Mouse (Mus musculus): ENCODE measurements around the gene Aco1.

The Aco1 gene

DNA sequence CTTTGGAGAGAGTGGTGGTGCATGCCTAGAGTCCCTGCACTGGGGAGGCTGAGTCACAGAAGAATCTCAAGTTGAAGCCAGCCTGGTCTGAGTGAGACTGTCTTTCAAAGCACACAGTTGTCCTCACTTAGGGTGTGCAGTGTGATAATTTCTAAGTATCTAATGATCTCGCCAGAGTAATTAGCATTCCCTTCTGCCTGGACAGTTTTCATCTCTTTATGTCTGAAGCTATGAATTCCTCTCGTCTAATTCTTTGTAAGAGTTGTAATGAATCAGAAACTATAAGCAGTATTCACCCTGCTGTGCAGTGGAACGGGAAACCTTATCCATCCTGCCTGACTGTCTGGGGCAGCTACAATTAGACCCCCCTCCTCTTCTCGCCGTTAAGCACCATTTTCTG lies 64.8 kb downstream of the Aco1 start:
- DNase-seq (ENCODE audit: low spot score in 2 of 2) = no peak

DNA sequence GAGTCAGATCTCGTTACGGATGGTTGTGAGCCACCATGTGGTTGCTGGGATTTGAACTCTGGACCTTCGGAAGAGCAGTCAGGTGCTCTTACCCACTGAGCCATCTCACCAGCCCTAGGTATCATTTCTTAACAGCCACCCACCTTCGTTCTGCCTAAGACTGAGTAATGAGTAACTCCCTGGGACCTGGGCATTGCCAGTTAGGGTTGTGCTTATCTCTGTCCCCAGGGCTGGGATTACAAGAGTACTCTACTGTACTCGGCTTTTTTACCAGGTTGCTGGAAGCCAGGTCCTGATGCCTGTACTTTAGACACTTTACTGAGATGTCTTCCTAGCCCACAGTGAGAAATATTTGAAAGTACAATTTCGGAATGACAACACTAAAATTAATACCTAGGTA lies 69.3 kb downstream of the Aco1 start:
- DNase-seq (ENCODE audit: low spot score in 2 of 2) = no peak

DNA sequence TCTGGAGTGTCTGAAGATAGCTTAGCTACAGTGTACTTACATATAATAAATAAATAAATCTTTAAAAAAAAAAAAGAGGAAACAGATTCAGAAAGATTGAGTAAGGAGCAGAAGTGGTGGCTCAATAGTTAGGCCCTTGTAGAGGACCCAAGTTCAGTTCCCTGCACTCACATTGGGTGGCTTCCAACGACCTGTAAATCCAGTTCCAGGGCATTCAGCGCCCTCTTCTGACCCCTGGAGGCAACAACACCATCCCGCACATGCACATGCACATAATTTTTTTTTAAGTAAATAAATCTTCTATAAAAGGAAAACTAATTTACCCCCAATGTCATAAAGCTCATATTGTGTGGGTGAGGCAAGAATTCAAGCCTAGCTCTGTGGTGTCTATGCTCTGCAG lies 75.0 kb downstream of the Aco1 start:
- no peak for DNase-seq (ENCODE audit: low spot score in 2 of 2)

DNA sequence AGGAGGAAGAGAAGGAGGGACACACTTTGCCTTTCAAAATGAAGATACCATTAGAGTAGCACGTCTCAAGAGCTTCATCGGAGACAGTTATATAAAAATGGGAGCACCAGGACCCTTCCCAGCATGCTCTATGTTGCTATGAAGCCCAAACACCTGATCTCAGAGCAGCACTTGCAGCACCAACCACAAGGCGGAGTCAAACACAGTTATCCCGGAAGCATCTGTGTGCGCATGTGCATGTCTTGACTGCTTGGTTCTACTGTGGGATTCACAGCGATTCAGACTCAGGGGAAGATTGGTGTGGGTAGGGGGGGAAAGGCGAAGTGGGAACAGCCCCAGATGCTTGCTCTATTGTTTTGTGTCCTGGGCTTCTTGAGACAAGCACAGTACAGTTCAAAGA lies 75.5 kb downstream of the Aco1 start:
- DNase-seq (ENCODE audit: low spot score in 2 of 2) = no peak

DNA sequence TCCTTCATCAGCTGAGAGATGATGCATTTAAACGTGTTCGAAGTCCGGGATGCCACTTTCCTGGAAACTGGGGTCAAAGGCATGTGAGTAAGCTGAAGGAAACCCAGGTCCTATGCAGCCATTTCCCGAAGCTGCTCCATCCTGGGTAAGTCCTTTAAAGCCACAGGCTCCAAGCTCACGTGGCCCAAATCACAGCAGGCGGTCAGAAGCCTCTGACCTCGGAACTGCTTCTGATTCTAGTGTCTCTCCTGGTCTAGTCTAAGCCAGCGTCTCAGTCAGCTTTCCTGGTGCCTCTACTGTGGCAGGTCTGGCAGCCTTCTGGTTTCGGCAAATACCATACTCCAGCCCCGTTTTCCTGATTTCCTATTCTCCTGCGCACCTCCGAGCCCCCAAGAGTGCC lies 77.6 kb downstream of the Aco1 start:
- no peak for DNase-seq (ENCODE audit: low spot score in 2 of 2)

DNA sequence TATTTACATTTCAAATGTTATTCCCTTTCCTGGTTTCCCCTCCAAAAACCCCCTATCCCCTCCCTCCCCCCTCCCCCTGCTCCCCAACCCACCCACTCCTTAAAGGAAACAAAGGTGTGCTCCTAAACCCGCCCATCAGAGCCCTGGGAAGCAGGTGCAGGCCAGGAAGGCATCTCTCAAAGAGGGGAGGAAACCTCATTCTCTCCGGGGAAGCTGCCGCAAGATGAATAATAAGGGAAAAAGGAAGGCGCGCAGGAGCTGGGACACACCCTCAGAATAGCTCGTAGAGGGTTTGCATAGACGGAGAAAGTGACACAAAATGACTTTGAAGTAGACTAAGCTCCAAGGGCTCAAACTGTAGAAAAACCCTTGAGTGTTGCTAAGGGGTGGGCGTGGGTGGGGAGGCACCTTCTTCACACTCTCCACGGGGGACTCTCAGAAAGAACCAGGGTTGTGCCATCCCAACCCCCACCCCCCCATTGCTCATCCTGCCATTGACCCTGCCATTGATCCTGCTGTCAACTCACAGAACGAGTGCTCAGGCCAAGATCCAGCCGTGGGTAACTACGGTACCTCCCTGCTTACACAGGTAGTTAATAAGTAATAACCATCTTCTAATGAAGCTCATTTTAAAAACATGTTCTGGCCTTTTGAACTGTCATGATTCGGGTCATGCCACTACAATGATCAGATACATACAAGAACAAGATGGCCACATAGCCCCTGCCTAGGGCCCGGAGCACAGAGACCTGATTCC lies 78.3 kb downstream of the Aco1 start:
- DNase-seq (ENCODE audit: low spot score in 2 of 2) = no peak

DNA sequence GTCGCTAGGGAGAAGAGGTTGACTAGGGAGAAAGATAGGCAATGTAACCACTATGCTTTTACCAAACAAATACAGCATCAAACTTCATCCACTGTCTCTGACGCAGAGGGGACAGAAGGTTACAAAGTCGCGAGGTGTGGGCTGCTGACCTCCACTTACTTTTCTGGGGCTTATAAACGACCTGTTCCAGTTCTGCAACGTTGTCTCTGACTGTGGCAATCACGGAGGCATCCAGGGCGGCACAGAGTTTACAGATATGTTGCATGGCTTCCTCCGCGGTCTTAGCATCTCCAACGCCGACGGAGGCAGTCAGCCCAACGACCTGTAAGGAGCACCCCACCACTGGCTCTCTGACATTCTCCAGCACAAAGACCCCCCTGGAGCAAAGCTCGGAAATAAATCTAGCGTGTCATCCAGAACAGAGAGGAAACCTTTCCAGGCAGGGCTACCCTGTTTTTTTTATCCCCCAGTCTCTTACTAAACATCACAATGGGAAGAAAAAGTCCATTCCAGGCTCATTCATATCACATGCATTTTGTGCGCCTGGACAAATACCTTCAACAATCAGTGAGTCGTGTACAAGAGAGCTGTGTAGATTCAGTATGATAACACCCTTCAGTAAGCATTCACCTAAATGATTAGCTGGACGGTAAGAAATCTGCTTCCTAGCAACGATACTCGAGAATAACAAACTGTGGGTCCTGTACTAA lies 79.2 kb downstream of the Aco1 start:
- no peak for DNase-seq (ENCODE audit: low spot score in 2 of 2)

DNA sequence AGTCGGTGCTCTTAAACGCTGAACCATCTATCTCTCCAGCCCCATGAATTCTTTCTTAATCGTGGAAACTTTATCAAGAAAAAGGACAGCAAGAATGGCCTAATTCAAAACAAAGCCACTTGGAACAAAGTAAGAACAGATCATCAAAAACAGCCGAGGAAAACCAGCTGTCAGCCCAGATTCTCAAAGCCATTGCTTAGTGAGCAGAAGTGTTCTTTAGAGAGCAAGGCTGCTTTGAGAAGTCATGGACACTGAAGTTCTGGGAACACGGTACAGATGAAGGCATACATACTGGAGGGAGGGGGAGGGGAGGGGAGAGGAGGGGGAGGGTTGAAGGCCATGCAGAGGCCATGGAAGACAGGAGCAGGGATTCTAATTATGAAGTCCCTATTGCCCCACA lies 83.2 kb downstream of the Aco1 start:
- no peak for DNase-seq (ENCODE audit: low spot score in 2 of 2)

DNA sequence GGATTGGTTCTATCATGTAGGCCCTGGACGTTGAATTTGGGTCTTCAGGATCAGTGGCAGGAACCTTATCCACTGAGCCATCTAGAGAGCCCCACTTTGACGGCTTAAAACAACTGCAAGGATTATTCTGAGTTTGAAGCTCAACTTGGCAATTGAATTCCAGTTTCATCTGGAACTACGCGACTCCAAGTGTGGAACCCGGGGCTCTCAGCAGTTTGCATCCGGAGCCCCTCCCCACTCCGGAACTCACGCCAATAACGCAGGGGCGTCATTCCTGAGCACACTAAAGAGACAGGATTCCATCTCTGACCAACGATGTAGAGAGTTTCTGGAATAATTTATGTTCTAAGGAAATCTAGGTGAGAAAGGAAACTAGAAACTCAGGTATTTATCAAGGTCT lies 84.2 kb downstream of the Aco1 start:
- no peak for DNase-seq (ENCODE audit: low spot score in 2 of 2)

DNA sequence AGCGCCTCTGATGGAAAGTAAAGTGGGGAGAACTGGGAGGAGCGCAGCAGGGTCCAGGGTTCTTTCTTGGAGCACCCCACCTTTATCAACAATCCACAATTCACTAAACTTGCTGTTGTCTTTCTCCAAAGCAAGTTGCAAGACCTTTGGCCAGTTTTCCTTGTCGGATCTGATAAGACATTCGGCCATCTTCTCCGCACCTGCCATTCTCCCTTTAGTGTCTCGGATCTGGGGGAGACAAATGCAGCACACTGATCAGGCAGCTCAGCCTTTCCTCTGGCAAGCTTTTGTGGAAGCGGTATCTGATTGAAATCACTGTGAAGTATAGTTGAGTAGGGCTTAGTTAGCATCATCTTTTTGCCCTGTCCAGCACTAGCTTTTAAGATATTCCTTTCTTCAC lies 85.0 kb downstream of the Aco1 start:
- no peak for DNase-seq (ENCODE audit: low spot score in 2 of 2)

DNA sequence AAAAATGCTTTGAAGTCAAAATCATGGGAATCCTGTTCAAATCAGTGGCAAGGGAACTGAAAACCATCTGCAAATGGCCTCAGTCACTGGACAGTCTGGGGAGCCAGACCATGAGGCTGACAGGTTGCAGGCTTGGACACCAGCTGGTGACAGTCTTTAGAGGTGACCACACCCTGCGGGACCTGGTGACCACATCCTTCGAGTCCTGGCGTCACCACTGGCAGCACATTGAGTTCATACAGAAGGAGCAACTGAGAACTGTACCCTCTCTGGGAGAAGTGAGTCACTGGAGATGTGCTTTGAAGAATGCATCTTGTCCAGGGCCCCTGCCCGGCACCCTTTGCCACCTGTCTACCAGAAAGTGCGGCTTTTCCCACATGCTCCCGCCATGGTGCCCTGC lies 86.8 kb downstream of the Aco1 start:
- no peak for DNase-seq (ENCODE audit: low spot score in 2 of 2)

DNA sequence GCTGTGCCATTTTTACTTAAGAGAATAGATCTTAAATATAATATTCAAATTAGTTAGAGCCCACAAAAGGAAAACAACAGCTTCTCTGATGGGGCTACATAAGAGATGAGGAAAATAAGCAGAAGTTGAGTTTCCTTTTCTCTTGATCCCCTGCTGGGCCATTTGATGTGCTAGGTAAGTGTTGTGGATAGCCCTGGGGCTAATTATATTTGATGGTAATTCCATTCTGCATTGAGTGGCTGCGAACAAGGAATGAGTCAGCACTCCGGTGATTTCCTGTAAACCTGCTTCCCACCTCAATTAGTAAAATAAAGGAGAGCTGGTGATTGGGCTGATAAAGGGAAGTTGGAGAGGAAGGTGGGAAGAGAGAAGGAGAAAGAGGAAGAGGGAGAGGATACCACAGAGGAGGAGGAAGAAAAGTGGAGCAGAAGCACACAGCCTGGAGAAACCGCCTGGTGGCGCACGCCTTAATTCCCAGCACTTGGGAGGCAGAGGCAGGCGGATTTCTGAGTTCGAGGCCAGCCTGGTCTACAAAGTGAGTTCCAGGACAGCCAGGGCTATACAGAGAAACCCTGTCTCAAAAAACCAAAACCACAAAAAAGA lies 90.3 kb downstream of the Aco1 start:
- DNase-seq (ENCODE audit: low spot score in 2 of 2) = no peak

DNA sequence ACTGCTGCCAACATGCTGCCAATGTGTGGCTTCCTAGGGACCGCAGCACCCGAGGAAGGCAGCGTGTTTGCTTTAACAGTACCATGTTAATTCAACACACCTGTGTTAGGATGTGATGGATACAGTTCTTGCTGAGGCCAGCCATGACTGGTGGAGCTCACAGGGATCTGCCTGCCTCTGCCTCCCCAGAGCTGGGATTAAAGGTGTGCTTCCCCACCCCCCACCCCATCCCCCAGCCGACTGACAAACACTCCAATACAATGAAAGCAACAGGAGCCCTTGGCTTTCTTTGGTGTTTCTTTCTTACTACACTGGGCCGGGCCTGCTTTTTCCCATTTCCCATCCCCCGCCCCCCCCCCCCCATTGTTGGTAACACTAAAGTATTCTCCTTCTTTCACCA lies 91.4 kb downstream of the Aco1 start:
- no peak for DNase-seq (ENCODE audit: low spot score in 2 of 2)

DNA sequence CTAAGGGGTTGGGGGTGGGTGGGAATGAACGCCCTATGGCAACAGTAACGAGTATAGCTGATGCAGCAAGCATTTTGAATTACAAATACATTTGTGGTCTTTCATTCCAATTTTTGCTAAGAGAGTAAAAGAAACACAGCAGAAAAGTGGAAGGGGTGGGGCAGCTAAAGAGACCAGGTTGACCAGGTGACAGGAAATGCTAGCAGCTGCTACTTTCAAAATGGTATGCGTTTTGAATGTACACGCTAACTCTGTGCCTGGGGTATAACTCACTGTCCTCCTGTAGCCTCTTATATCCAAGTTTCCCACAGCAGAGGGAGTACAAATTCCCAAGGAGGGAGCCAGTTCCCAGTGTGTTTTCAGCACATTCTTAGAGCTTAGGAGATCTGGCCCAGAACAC lies 93.9 kb downstream of the Aco1 start:
- no peak for DNase-seq (ENCODE audit: low spot score in 2 of 2)

DNA sequence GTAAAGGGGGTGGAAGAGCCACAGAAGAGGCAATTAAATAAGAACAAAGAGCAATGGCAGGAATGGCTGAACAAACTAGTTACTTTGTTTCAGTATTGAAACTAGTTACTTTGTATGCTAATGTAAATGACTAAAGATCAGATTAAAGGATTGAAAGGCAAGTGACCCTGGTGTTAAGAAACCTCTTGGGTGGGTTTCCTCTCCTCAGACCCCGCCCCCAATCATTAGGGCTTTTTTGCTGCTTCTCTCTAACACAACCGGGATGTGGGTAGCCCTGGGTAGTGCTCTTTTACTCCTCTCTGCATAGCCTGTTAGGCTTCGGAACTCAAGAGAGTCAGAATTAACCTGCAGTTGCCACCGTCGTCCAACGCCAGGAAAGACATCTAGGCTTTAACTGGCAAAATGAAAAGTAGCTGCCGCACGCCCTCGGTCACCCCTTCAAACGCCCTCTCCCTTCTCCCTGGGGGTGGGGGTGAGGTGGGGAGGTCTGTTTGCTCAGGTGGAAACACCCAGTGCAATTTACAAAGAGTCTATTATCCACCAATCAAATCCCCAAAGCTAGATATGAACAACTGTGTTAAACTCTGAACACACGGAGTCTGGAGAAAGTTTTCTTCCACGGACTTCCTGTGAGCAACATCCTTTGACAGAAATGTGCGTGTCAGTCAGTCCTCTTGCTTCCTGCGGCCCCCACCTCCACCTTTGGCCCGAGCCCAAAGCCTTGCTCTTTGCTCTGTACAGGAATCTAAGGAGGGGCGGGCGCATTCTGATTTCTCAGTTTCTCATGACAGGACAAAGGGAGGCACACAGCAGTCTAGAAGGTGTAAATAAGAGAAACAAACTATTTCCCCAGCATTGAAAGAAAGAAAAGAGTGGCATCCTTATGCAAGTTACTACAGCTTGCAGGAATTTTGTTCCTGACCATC lies 95.9 kb downstream of the Aco1 start:
- DNase-seq (ENCODE audit: low spot score in 2 of 2) = no peak

DNA sequence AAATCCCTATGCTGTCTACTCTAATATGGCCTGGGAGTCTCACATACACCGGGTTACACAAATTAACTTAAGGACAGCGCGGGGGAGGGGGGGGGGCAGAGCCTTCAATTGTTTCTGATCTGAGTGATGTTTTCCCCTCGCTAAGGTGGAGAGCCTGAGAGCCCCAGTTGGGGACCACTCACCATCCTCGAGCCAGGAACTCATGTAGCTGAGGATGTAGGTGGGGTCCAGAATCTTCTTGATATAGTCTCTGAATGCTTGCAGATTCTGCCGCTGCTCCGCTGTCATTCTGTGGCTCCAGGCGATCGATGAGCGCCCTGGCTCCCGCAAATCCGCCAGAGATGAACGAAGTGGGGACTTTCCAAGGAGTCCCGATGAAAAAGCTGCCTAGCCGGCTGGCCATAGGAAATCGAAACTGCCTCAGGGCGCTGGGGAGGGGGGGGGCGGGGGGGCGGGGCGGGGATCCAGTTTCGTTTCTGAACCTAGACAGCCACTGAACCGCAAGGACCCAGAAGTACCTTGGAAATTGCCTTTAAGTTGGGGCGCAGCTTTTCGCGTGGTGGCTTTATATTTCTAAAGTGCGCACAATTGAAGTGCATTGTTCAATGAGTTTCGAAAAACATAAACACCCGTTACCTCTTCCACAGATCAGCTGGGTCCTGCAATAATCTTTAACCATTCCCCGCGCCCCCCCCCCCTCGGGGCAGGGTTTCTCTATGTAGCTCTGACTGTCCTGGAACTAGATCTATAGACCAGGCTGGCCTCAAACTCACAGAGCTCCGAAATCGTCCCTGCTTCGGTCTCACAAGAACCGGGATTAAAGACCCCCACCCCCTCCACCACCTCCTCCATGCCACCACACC lies 96.8 kb downstream of the Aco1 start, which contains the start of gene Ddx58:
TSS of gene Ddx58 (minus strand) at position 420 of the 863 bp plus-strand sequence.
- no peak for DNase-seq (ENCODE audit: low spot score in 2 of 2)

DNA sequence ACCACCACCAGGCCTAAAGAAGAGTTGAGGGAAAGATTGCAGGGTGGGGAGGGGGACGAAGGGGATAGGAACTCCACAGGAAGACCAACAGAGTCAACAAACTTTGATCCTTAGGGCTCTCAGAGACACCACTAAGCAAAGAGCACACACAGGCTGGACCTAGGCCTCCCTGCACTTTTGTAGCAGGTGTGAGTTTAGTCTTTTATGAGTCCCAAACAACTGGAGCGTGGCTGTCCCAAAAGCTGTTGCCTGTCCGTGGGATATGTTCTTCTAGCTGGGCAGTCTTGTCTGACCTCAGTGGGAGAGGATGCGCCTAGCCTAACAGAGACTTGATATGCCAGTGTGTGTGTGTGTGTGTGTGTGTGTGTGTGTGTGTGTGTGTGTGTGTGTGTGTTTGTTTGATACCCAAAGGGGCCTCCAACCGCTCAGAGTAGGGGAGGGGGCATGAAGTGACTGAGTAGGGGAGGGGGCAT lies 97.4 kb downstream of the Aco1 start:
- no peak for DNase-seq (ENCODE audit: low spot score in 2 of 2)

DNA sequence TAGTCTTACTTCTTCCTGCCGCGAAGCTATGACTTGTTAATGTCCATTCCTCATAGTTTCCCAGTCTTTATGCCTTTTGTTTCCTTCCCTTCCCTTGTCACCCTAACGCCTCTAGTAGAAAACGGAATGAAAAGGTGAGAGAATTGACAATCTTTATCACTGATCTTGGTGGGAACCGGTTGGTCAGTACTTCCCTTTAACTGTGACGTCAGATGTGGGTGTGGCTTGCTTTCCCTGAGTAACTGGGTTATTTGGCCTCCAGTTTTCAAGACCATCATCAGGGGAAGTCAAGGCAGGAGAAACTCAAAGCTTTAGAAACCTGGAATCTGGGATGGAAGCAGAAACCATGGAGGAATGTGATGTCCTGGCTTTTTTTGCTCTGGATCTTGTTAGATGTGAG lies 99.0 kb downstream of the Aco1 start:
- no peak for DNase-seq (ENCODE audit: low spot score in 2 of 2)

DNA sequence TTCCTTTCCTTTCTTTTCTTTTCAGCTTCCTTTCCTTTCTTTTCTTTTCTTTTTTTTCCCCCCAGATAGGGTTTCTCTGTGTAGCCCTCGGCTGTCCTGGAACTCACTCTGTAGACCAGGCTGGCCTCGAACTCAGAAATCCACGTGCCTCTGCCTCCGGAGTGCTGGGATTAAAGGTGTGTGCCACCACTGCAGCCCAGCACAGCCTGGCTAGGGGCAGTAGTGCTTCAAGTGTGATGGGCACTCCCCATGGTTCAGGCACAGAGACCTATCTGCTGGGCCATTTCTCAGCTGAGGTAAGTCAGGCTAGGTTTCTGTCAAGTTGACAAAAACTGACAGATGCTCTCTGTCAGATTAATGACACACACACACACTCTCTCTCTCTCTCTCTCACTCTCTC lies 100.1 kb downstream of the Aco1 start:
- no peak for DNase-seq (ENCODE audit: low spot score in 2 of 2)

DNA sequence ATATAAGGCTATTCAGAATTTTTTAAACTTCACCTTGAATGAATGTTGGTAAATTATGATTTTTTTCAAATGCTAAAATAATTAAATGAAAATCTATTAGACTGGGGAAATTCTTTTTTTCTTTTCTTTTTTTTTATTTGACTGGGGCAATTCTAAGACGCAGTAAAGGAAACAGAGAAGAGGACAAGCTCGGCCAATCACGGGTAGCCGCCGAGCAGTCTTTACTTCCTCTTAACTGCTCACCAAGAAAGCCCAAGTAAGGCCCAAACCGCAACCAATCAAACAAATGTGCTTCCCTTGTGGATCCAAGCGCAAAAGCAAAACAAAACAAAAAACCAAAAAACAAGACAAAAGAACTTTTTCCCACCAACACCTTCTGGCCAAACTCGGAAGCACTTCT lies 101.2 kb downstream of the Aco1 start:
- DNase-seq (ENCODE audit: low spot score in 2 of 2) = no peak

Measured in frontal cortex, postnatal 14 days (tissue).